27 mouse cellular contexts compared by ENCODE assay signal in the genomic region with DNA sequence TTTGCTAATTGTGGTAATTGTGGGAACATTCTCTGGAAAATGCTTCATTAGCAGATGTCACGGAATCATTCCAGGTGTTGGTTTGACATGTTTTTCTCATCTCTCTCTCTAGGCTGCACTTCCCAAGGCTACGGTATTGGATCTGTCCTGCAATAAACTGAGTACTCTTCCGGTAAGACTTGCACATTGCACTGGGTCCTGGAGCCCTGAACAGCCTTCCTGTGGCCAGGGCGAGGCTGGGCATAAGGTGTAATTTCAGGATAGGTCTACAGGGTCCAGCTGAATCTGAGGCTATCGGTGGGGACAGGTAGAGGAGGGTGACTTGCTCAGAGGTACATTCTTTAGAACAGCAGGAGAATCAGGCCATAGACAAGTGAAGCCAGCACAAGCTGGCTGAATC. TPM values are rescaled to one million over a fixed set of nuclear protein-coding genes. Genes with fewer than 3 reads are reported as not detected.
"Had no signal": no experiment of that assay in that cellular context is flagged by ENCODE, and none has a peak within 500 bp of the region (broad histone marks: within the 10 kb centered on the region; RNA-seq: fewer than 3 reads in every experiment).

No protein-coding gene starts in this region.

- ATAC-seq: forebrain, postnatal 0 days; hindbrain, postnatal 0 days had no signal

- H3K9ac ChIP-seq: forebrain, postnatal 0 days; heart, embryonic 15.5 days; hindbrain, embryonic 13.5 days; hindbrain, embryonic 15.5 days; kidney, embryonic 15.5 days; limb, embryonic 12.5 days had no signal

- H3K4me3 ChIP-seq: heart, embryonic 15.5 days; hindbrain, embryonic 15.5 days; left cerebral cortex, adult 2 months had no signal

- DNase-seq: forebrain, postnatal 0 days; gastrocnemius, postnatal 14 days; gastrocnemius, postnatal 36 days; heart, adult 18-20 months; heart, postnatal 14 days; heart, postnatal 36 days; kidney, adult 2 months; kidney, adult 9 months; kidney, postnatal 14 days; kidney, postnatal 36 days; layer of hippocampus, adult 9-11 months; layer of hippocampus, postnatal 36 days; liver had no signal

- H3K27me3 ChIP-seq: heart, embryonic 13.5 days; heart, embryonic 15.5 days; hindbrain, embryonic 13.5 days; hindbrain, embryonic 15.5 days; kidney, embryonic 15.5 days; limb, embryonic 12.5 days had no signal

- H3K4me2 ChIP-seq: hindbrain, embryonic 13.5 days had no signal

- H3K27ac ChIP-seq: heart, embryonic 10.5 days; heart, embryonic 13.5 days; heart, embryonic 15.5 days; hindbrain, embryonic 13.5 days; hindbrain, embryonic 15.5 days; hindbrain, postnatal 0 days; kidney, embryonic 15.5 days; kidney, postnatal 0 days; left cerebral cortex, adult 2 months; limb, embryonic 10.5 days; limb, embryonic 12.5 days had no signal

- H3K9me3 ChIP-seq: heart, embryonic 10.5 days; heart, embryonic 13.5 days; heart, embryonic 15.5 days; hindbrain, embryonic 13.5 days; hindbrain, embryonic 15.5 days; kidney, embryonic 15.5 days; limb, embryonic 10.5 days; limb, embryonic 12.5 days had no signal

RNA-seq across cellular contexts. Expression of a gene that starts 21.8 kb away (rescaled TPM):
- total RNA-seq: gastrocnemius, adult 18-20 months; gastrocnemius, adult 8-10 months; layer of hippocampus, postnatal 36 days; left cerebral cortex, adult 2 months; left cerebral cortex, postnatal 36 days had no signal
